Mouse (Mus musculus) mature B cell (primary cell): ENCODE data around the gene Dnah8.

ENCODE experiments used
- in situ Hi-C: fragments of 300-500 bp; cut with MboI; formaldehyde crosslinking; loops from 2 replicates; pipeline ENCODE4 v1.14.3; 2019

Gene Dnah8

DNA sequence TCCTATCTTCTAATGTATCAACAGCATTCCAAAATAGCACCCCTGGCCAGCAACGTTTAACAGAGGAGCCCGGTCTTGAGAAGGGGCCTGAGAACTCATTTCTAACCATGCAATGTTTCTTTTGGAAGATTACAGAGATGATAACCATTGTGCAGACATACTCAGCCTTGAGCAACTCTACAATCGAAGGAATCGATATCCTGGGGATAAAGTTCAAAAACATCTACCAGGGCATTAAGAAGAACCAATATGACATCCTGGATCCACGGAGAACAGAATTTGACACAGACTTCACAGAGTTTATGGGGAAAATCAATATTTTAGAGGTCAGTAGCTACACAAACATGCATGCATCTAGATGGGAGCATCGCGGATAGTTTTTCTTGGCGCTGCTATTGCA is 39.0 kb downstream of the Dnah8 start:
- in situ Hi-C loops, result no loop called here

DNA sequence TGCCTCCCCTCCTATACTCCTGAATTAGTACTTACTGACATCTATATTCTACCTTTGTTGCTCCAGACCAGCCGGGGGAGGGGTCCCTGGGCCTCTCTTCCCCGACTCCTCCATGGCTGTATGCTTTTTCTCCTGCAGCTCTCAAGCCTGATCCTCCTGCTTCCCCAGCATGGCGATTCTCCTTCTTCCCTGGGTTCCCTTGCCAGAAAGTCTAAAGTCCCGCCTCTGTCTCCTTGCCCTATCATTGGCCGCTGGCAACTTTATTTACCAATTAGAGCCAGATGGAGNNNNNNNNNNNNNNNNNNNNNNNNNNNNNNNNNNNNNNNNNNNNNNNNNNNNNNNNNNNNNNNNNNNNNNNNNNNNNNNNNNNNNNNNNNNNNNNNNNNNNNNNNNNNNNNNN is 40.7 kb downstream of the Dnah8 start:
- in situ Hi-C loops, result no loop called here

DNA sequence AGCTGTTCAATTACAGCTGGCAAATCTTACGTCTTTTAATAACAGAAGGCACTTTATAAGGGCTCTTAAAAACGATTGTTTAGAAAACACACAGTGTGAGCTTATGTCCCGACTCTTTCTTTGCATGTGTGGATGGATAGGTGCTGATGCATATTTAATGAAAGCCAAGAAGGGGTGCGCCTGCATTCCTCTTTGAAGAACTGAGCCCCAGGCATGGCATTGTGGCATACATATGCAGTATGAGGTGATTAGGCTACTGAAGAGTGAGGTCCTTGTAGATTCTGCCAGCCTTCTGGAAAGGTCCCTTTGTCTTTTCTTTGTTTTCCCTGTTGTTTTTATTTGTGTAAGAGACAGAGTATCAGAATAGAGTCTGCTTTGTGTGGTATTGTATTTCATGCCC is 48.4 kb downstream of the Dnah8 start:
- in situ Hi-C loops, result no loop called here

DNA sequence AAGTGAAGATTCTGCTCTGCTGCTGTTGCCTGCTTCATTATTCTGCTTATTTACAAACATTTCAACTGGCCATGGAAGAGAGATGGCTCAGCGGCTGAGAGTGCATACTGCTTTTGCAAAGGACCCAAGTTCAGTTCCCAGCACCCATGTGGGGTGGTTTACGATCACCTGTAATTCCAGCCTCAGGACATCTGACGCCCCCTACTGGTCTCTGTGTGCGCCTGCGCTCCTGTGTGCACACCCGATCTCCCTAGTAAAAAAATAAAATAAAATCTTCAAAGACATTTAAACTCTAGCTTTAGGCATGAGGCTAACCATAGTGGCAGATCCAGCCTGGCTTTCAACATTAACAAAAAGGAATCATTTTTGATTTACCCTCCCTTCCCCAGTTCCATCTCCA is 48.9 kb downstream of the Dnah8 start:
- in situ Hi-C loops, result no loop called here

DNA sequence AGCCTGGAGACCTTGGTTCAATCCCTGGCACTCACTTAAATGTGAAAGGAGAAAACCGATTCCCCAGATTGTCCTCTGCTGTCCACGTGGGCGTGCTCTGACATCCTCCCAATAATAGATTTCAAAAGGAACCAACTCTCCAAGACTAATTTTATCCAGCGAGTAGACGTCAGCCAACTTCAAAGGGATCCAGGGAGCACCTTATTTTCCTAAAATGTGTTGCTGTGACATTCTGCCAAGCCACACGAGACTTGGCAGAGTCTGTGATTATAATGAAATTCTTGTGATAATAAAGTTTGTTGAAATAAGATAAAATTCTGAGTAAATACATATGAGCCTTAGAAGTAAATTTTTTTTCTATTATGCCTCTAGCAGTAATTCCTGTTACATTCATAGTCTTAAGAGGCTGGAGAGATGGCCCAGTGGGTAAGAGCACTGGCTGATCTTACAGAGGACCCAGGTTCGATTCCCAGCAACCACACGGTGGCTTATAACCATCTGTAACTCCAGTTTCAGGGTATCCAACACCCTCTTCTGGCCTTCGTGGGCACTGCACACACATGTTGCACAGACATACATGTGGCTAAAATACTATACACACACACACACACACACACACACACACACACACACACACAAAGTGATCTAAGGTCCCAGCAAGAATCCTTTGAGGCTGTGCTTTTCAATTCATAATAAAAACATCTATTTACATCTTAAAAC is 51.0 kb downstream of the Dnah8 start:
- in situ Hi-C loops, result no loop called here

DNA sequence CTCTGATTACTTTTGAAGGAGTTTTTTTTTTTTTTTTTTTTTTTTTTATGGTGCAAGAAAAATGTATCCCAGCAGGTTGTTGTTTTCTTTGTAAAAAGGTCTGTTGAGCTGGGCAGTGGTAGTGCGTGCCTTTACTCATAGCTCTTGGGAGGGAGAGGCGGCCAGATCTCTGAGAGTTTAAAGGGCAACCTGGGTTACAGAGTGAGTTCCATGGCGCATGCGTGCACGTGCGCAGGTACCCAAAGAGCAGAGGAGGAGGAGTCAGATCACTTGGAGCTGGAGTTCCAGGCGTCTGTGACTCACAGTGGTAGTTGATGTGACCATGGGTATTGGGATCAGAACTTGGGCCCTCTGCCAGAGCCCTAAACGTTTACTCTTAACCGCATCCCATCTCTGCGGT is 54.4 kb downstream of the Dnah8 start:
- in situ Hi-C loops, result no loop called here

DNA sequence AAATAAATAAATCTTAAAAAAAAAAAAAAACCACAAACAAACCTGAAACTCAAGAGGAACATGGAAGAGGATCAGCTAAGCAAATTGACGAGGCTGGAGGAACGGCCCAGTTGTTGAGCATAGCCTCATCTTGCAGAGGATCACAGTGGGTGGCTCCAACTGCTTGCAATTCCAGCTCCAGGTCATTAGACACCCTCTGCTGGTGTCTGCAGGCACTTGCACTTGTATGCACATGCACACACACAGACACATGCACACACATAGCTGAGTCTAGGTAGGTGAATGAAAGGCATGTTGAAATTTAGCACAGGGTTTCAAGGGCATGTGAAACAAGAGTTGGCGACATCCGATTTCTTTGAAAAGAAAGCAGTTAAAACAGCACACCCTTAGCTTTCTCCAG is 55.5 kb downstream of the Dnah8 start:
- in situ Hi-C loops, result no loop called here

DNA sequence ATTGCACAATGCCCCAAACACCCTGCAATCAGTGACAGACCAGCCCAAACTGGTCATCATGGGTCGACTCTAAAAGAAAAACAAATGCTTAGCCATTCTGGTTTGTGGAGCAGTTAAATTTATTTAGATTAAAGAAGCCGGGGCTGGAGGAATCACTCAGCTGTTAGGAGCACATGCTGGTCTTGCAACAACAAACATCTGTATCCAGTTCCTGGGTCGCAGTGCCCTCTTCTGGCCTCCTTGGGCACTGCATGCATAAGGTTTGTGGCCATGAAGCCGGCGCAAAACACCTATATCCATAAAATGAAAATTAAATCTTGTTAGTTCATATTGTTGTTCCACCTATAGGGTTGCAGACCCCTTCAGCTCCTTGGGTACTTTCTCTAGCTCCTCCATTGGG is 57.5 kb downstream of the Dnah8 start:
- in situ Hi-C loops, result no loop called here

DNA sequence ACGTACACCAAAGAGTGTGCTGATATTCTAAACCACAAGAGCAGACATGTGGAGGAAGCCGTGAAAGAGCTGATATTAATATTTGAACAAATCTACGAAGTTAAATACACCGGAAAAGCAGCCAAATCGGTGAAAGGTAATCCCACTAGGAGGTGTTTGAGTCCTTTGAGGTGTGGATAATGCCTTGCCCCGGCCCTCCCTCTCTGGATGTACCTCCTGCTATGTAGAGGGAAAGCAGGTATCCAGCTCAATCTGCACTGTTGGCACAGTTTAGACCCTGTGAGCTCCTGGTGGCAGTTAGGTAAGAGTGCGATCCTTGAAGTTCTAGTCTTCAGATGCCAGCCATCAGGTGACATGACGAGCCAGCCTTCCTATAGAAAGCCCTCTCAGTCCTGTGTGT is 66.0 kb downstream of the Dnah8 start:
- in situ Hi-C loops, result no loop called here

DNA sequence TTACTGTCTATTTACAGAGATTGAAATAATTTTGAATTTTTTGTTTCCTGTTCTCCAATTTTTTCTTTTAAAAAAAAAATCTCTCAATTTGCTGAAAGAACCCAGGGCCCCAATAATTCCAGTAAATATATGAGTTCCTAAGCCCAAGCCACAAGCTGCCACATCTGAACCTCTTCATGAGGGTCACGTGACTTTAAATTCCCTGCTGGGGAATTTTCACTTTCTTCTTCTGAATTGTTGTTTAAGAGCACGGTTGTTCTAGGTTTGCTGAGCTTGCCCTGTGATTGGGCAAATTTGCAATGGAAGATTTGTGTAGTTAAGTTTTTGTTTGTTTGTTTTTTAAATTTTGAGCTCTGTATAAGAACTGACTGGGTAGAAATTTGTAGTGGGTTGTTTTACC is 67.3 kb downstream of the Dnah8 start:
- in situ Hi-C loops, result no loop called here

DNA sequence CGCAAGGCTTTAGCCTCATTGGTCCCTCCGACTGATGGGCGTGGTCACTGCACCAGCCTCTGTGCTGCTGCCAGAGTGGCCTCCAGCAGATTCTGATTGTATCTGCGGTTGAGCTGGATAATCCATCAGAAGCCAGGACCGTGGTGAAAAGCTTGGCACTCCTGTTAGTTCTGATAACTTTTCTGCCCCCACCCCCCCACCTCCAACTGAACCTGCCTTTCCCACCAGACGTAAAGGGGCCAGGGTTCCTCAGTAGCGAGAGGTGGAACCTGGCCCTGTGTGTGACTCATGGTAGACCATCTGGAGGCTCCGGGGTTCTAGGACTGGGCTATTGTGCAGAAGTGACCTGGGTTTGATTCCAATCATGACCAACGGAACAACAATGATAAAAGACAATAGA is 70.1 kb downstream of the Dnah8 start:
- in situ Hi-C loops, result no loop called here

DNA sequence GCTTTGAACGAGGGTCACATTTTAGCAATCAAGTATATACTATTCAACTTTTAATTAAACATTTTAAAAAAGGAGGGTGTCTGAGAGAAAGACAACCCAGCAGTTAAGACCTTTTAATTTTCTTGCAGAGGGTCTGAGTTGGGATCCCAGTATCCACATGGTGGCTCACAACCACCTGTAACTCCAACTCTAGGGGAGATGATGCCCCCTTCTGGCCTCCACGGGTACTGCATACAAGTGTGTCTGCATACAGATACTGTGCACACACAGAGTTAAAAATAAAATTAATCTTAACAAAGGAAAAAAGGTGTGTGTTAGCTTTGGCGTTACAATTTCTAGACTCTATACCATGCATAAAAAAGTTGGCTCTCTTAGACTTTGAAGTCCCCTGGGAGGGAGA is 90.6 kb downstream of the Dnah8 start:
- in situ Hi-C loops, result no loop called here

DNA sequence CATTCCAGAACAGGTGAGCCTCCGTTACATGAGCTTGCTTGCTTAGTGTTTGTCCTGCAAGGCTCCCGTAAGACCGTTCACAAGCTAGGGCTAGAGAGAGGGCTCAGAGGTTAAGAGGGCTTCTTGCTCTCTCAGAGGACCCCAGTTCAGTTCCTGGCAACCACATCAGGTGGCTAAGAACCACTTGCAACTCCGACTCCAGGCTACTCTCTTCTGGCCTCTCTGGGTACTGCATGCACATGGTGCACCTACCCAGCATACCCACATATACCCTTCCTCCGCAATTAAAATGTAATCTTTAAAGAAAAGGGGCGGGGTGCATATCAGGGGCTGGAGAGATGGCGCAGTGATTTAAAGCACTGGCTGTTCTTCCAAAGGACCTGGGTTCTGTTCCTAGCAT is 94.0 kb downstream of the Dnah8 start:
- in situ Hi-C loops, result no loop called here

DNA sequence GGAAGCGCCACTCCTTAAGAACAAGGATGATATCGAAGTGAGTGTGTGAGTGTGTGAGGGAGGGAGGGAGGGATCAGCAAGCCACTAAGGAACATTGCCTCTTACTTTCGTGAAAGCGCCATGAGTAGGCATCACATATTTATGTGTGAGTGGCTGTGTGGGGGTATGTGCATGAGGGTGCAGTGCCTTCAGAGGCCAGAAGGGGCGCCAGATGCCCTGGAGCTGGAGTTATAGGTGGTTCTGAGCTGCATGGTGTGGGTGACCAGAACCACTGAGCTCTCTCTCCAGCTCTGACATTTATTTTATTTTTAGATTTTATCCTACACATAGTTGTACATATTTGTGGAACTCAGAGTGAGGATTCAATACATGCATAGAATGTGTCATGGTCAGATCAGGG is 94.9 kb downstream of the Dnah8 start:
- in situ Hi-C loops, result no loop called here

DNA sequence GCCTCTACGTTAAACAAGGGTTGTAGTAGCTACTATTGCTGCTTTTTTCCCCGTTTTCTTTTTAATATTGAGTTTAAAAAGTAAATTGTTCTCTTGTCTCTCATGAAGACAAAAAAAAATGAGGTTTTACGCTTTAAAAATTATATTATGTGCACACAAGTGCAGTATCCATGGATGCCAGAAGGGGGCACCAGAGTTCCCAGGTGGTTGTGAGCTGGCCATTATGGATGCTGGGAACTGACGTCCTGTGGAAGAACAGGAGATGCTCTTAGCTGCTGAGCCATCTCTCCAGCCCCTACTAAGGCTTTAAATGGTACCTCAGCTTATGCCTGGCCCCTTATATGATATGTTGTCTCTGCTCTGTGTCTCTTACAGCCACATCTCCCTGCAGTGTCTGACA is 103.6 kb downstream of the Dnah8 start:
- in situ Hi-C loops, result no loop called here

DNA sequence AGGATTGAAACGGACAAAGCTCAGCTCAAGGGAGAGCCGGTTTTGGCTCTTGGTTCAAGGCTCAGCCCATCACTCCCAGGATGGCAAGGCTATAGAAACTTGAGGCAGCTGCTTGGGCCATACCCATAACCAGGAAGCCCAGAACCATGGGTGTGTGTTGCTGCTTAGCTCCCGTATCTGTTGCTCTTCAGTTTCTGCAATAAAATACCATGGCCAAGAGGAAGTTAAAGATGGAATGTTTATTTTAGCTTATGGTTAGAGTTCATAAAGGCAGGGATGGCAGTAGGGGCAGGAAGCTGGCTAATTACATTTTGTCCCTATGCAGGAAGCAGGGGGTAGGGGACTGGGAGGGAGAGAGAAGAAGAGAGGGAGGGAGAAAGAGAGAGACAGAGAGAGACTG is 108.6 kb downstream of the Dnah8 start:
- in situ Hi-C loops, result no loop called here

DNA sequence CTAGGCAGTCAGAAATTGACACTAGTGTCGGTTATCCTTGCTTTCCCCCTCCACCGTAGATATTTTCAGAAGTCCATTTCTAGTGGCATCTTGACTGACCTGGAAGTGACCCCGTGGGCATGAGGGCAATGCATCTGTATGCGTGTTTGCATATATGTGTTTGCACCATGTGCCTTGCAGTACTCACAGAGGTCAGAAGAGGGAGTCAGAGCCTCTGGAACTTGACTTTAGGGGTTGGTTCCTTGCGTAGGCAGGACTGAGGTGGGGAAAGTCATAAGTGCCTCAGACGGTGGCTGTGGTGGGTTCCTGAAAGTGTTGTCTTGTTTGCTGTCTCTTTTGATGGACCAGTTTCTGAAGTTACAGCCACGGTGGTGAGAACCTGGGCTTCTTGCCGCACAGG is 110.6 kb downstream of the Dnah8 start:
- in situ Hi-C loops, result no loop called here

DNA sequence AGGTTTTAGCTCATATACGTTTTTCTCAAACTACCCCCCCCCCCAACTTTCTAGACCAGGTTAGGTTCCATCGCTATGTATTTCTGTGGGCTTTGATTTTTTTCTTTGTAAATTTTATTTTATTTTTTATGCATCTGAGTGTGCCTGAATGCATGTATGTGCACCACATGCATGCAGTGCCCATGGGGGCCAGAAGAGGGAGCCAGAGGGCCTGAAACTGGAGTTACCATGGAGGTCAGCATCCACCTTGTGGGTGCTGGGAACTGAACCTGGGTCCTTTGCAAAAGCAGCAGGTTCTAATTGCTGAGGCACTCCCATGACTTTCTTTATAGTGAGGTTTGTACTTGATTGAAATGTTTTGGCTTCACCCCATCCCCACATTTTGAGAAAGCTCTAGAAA is 111.3 kb downstream of the Dnah8 start:
- in situ Hi-C loops, result no loop called here

DNA sequence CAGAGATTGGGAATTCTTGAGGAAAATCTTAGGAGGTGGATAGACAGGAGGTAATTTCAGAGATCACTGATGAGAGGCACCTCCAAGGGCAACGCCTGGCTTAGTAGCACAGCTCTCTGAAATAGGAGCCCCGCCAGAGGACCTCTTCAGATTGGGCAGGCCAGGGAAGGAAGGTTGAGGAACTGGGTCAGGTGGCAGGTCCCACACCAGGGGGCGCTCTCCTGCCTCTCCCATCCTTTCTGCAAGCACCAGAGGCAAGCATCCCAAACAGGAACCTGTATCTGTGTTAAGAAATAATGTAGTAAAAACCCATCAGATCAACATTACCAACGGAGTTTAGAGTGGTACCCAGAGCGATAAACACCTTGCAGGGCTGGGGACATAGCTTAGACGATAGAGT is 113.6 kb downstream of the Dnah8 start:
- in situ Hi-C loops, result no loop called here

DNA sequence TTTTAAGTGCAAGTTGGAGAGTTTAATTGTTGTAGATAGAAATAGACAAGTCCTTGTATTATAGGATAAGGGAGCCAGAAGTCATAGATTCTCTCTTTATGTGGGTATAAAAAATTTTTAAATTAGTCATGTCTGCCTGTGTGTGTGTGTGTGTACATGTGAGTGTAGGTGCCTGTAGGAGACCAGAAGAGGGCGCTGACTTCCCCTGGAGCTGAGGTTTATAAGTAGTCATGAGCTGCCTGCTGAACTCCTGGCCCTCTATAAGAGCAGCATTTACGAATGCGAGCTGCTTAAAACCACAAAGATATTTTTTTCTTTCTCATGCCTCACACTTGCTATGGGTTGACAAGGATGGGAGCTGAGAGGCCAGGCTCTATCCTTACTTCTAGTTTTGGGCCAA is 115.6 kb downstream of the Dnah8 start:
- in situ Hi-C loops, result no loop called here

DNA sequence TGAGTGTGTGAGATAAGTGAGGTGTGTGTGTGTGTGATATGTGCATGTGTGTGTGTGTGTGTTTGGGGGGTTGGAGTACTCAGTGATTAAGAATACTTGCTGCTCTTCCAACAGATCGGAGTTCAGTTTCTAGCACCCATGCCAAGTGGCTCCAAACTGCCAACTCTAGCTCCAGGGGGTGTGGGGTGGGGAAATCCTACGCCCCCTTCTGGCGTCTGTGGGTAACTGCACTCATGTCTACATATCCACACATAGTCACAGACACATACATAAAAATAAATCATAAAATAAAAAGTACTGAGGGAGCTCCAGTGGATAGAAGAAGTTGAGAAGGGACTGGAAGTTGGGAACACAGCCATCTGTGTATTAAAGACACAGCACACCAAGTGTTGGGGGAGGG is 119.8 kb downstream of the Dnah8 start:
- in situ Hi-C loops, result no loop called here

DNA sequence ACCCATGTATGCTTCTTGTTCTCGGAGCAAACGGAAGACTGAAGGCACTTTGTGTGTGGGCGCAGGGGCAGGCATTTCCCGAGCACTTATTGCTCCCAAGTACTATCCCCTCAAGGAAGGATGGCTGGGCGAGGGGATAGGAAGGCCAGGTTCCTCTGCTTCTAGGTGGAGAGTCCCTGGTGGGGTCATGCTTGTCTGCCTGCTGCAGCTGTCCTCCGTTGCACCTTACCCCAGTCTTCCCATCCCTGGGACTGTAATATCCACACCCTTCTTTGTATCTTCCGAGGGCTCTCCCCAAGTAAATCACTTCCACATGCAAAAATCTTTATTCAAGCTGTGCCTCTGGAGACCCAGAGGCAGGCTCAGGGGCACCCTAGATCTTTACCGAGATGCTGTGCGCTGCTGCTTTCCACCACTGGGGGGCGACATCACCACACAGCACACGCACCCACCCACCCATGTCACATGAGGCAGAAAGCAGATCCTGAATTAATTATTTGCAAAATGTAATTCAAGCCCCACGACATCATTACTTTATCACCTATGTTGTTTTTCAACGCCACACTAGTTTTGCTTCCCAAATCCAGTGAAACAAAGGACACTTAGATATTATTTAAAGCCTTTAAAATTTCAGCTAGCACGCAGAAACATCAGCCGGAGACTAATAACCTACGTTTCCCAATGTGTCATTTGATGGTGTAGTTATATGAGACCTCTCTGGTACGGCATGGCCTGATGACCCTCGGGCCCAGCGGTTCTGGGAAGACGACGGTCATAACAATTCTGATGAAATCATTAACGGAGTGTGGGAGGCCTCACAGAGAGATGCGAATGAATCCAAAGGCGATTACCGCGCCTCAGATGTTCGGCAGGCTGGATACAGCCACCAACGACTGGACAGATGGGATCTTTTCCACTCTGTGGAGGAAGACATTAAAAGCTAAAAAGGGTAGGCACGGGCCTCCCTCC is 122.2 kb downstream of the Dnah8 start:
- in situ Hi-C loops, result no loop called here

DNA sequence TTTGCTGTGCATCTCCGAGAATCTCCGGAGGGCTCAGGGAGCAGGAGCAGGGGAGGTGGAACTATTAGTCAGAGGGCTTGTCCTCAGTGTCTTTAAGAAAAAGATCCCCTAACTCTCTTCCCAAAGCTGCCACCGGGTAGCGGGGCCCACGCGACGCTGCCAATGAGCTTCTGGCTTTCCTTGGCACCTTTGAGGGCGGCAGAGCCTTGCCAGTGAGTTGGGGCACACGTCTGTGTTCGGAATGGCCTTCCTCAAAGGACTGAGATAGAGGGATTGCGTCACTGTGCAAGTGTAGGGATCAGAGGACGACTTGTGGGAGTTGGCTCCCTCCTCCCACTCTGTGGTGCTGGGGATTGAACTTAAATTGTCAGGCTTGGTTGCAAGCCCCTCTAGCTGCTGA is 125.2 kb downstream of the Dnah8 start:
- in situ Hi-C loops, result no loop called here
